In genomic region chr12:76899261-76899975, GRCm38 (mm10) we compare ENCODE assay signal across 29 mouse cellular contexts.
DNase-seq lines count a peak whose midpoint lies in the region; ATAC-seq and TF ChIP-seq lines count a peak whose summit lies in the region.
"Had no signal": no experiment of that assay in that cellular context is flagged by ENCODE, and none has a peak within 500 bp of the region (broad histone marks: within the 10 kb centered on the region; RNA-seq: fewer than 3 reads in every experiment).

No protein-coding gene starts in this region.

- no peaks in the 10 kb centered on the region for H3K27me3 ChIP-seq in embryonic facial prominence, embryonic 10.5 days (replicated peaks; ENCODE audit: low read depth, poor library complexity, severe bottlenecking)
- H3K27me3 ChIP-seq: embryonic facial prominence, embryonic 13.5 days; forebrain, embryonic 13.5 days; heart, embryonic 12.5 days; heart, embryonic 15.5 days; hindbrain, embryonic 13.5 days; intestine, embryonic 15.5 days had no signal

- peaks cover 12% of the 10 kb centered on the region for H3K4me1 ChIP-seq in embryonic facial prominence, embryonic 10.5 days
- H3K4me1 ChIP-seq: intestine, embryonic 15.5 days had no signal

- ATAC-seq in erythroblast, adult 5-6 weeks (replicated peaks; ENCODE audit: low FRiP score, poor library complexity, severe bottlenecking): no peak
- ATAC-seq: CD4-positive, CD25-positive, alpha-beta regulatory T cell, adult 4 months; forebrain, embryonic 13.5 days; forebrain, embryonic 16.5 days; hindbrain, embryonic 16.5 days; intestine, embryonic 15.5 days had no signal

- TF ChIP-seq CTCF in gastrocnemius, adult 2 months (IDR thresholded peaks at IDR 0.05): no peak

- H3K4me3 ChIP-seq in gastrocnemius, adult 2 months: no peak overlapping the region
- H3K4me3 ChIP-seq in embryonic facial prominence, embryonic 10.5 days: no peak overlapping the region
- H3K4me3 ChIP-seq: embryonic facial prominence, embryonic 13.5 days; forebrain, embryonic 10.5 days; forebrain, embryonic 13.5 days; heart, embryonic 12.5 days; heart, embryonic 15.5 days; hindbrain, embryonic 10.5 days; hindbrain, embryonic 13.5 days; intestine, embryonic 15.5 days had no signal

- H3K27ac ChIP-seq in gastrocnemius, adult 2 months: peak overlapping the region; percentile 88
- H3K27ac ChIP-seq in embryonic facial prominence, embryonic 10.5 days (replicated peaks): no peak overlapping the region
- H3K27ac ChIP-seq: embryonic facial prominence, embryonic 13.5 days; forebrain, embryonic 10.5 days; forebrain, embryonic 13.5 days; heart, embryonic 15.5 days; hindbrain, embryonic 10.5 days; hindbrain, embryonic 13.5 days; intestine, embryonic 15.5 days had no signal

- peaks cover 31% of the 10 kb centered on the region for H3K36me3 ChIP-seq in embryonic facial prominence, embryonic 10.5 days (replicated peaks)
- H3K36me3 ChIP-seq: heart, embryonic 15.5 days; intestine, embryonic 15.5 days had no signal

- 91% methylated on average over 10 of the region's 10 CpGs for WGBS in embryonic facial prominence, embryonic 10.5 days

- H3K9me3 ChIP-seq in embryonic facial prominence, embryonic 10.5 days: no peaks in the 10 kb centered on the region
- H3K9me3 ChIP-seq: embryonic facial prominence, embryonic 13.5 days; forebrain, embryonic 10.5 days; forebrain, embryonic 13.5 days; heart, embryonic 12.5 days; heart, embryonic 15.5 days; hindbrain, embryonic 10.5 days; hindbrain, embryonic 13.5 days; intestine, embryonic 15.5 days had no signal

- intact Hi-C loops in gastrocnemius, adult 2 months (cut with DNase I): no loop called here
- intact Hi-C loops in gastrocnemius, postnatal 14 days (cut with DNase I; ENCODE audit: low total_unique reads): no loop called here

- peak; percentile 60 for DNase-seq in gastrocnemius, adult 2 months
- no peak for DNase-seq in gastrocnemius, postnatal 14 days
- peak; percentile 26 for DNase-seq in CD4-positive helper T cell, adult 2 months (ENCODE audit: low read depth, low spot score)
- DNase-seq in T-cell, adult 2 months (ENCODE audit: low spot score): peak; percentile 64
- peak; percentile 34 for DNase-seq in skeletal muscle tissue, adult 2 months (ENCODE audit: low read depth, low spot score)
- DNase-seq in embryonic facial prominence, embryonic 10.5 days (ENCODE audit: low spot score): no peak
- DNase-seq: adrenal gland, postnatal 10 days; adrenal gland, postnatal 36 days; B cell, adult 2 months; cerebellum, adult 11 months; cerebellum, adult 2 months; cerebellum, adult 9-11 months; cerebellum, postnatal 25 days; heart, adult 18-20 months; heart, postnatal 10 days; heart, postnatal 36 days; kidney, adult 11 months had no signal

Comparison
In these comparisons a context has a peak if more than half of its experiments do, and no peak if none do; other contexts are left out.
1. DNase-seq: peak in gastrocnemius, adult 2 months (single experiment), CD4-positive helper T cell, adult 2 months (single experiment), T-cell, adult 2 months (single experiment) and skeletal muscle tissue, adult 2 months (single experiment); none in gastrocnemius, postnatal 14 days (single experiment) and embryonic facial prominence, embryonic 10.5 days (single experiment).